Mouse (Mus musculus): ENCODE measurements around the gene Cog5. TPM values are rescaled to one million over a fixed set of nuclear protein-coding genes. Genes with fewer than 3 reads are reported as not detected.

The Cog5 gene
- polyA plus RNA-seq, 1 experiment from 2014 or later = 32.4 TPM

DNA sequence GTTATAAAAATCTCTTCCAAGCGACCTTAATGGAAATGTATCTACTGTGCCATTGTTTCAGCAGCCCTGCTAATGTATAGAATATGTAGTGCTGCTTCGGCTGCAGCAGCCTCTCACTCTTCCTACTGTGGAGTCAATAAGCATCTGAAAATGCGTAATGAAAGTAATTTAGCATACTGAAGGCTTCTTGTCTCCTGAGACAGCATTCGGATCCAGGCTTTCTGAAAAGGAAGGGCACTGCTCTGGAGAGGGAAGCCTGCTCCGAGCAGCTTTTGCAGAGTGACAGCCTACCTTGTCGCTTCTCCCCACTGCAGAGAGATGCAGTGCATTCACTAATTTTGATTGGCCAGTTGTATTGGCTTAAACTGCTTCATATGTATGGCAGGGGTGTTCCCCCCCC is 58.9 kb downstream of the Cog5 start, which contains the start of gene Gpr22:
TSS of gene Gpr22 (minus strand) at position 348 of the 400 bp plus-strand sequence.
- H3K36me3 ChIP-seq (ENCODE audit: control insufficient read depth, insufficient read depth, low read length) = no peaks in the 10 kb centered on the region
- H3K4me1 ChIP-seq (ENCODE audit: control insufficient read depth, insufficient read depth, low read length) = peaks cover 7% of the 10 kb centered on the region
- H3K4me2 ChIP-seq (ENCODE audit: low read depth, low read length) = peak within 1 kb of the TSS; percentile 10
- ATAC-seq (ENCODE audit: low read depth) (peak; percentile 50; the same call in 1 of the 2 replicates), DNase-seq (ENCODE audit: low spot score) (peak; percentile 19)
- no peak within 1 kb of the TSS for H3K27ac ChIP-seq (replicated peaks; ENCODE audit: low read depth, low read length)
- 20% methylated on average over 6 of the region's 6 CpGs for WGBS
- H3K9ac ChIP-seq (ENCODE audit: low read depth, low read length) = no peak within 1 kb of the TSS
- no peaks in the 10 kb centered on the region for H3K27me3 ChIP-seq (replicated peaks; ENCODE audit: control insufficient read depth, insufficient read depth, low read length)
- H3K4me3 ChIP-seq (ENCODE audit: low read depth, low read length) = 0 out of 2 replicates have a peak within 1 kb of the TSS, but pooled peaks have one; percentile 0
- H3K9me3 ChIP-seq (ENCODE audit: control insufficient read depth, low read length) = no peaks in the 10 kb centered on the region

DNA sequence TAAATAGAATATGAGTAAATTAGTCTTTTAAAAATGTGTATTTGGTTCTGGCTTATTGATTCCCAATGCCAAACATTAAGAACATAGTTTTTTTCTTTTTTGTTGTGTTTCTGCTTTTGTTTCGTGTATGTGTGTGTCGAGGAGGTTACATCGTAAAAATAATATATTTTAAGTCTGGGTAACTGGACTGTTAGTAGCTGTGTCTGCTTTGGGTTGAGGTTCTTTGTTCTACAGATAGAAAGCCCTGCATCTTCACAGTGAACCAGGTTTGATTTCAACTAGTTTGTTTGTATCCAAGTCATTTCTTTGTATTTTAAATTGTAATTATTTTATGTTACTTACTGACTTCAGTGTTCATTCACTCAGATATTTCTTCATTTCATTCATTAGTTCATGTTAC is 59.4 kb downstream of the Cog5 start:
- Histone ChIP-seq H3K27me3 (replicated peaks; ENCODE audit: control insufficient read depth, insufficient read depth, low read length) (no peaks in the 10 kb centered on the region), H3K27ac (replicated peaks; ENCODE audit: low read depth, low read length) (no peak overlapping the region), H3K36me3 (ENCODE audit: control insufficient read depth, insufficient read depth, low read length) (no peaks in the 10 kb centered on the region), H3K9ac (ENCODE audit: low read depth, low read length) (no peak overlapping the region), H3K4me1 (ENCODE audit: control insufficient read depth, insufficient read depth, low read length) (peaks cover 7% of the 10 kb centered on the region), H3K4me3 (ENCODE audit: low read depth, low read length) (no peak overlapping the region), H3K4me2 (ENCODE audit: low read depth, low read length) (peak overlapping the region; percentile 10; the same call in 1 of the 2 replicates), H3K9me3 (ENCODE audit: control insufficient read depth, low read length) (no peaks in the 10 kb centered on the region)
- DNase-seq (ENCODE audit: low spot score) = no peak
- 83% methylated on average over 3 of the region's 3 CpGs for WGBS
- no peak for ATAC-seq (ENCODE audit: low read depth)

DNA sequence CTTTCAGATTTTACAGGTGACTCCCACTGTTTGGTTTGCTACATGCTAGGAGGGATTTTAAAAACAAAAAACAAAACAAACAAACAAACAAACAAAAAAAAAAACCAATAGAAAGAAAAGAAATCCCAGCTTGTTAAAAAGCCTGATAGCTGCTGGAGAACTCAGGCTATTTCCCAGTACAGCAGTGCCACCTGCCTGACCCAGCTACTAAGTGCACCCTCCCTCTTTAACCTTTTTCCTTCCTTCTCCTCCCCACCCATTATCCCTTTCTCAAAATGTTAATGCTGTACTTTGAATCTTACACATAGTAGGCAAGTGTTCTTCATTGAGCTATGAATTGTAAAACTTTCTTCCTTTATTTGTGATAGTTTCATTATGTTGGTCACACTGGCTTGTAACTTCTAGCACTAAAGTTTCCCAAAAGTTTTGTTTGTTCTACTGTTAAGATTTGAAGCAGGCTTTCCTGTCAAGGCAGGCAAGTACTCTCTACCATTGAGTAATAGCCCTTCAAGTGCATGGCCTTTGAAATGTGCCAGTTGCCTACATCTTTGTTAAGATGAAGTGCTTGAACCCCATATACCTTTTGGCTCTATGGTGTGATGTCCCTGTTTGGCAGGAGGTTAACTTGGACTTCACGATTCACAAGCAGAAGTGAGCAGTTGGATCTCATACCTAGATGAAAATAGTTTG is 65.1 kb downstream of the Cog5 start:
- 87% methylated on average over 1 of the region's 1 CpGs for WGBS
- H3K9ac ChIP-seq (ENCODE audit: low read depth, low read length) = no peak overlapping the region
- H3K4me3 ChIP-seq (ENCODE audit: low read depth, low read length) = no peak overlapping the region
- H3K27me3 ChIP-seq (replicated peaks; ENCODE audit: control insufficient read depth, insufficient read depth, low read length) = no peaks in the 10 kb centered on the region
- no peaks in the 10 kb centered on the region for H3K9me3 ChIP-seq (ENCODE audit: control insufficient read depth, low read length)
- no peaks in the 10 kb centered on the region for H3K36me3 ChIP-seq (ENCODE audit: control insufficient read depth, insufficient read depth, low read length)
- H3K27ac ChIP-seq (replicated peaks; ENCODE audit: low read depth, low read length) = no peak overlapping the region
- DNase-seq (ENCODE audit: low spot score) (no peak), ATAC-seq (ENCODE audit: low read depth) (no peak)
- no peak overlapping the region for H3K4me2 ChIP-seq (ENCODE audit: low read depth, low read length)
- H3K4me1 ChIP-seq (ENCODE audit: control insufficient read depth, insufficient read depth, low read length) = no peaks in the 10 kb centered on the region

DNA sequence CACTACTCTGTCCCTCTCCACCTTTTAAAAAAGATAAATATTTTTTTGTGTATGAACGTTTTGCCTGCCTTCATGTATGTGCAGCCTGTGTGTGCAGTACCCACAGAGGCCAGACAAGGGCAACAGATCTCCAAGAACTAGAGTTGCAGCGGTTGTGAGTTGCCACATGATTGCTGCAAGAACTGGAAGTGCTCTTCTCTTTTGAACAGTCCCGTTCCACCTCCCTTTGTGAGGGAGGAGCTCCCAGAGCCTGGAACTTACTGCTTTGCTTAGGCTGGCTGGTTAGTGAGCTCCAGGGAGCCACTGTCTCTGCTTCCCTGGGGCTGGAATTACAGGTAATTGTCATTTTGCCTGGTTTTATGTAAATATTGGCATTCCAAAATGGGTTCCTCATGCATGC is 69.9 kb downstream of the Cog5 start:
- WGBS = 87% methylated on average over 3 of the region's 3 CpGs
- no peak overlapping the region for H3K9ac ChIP-seq (ENCODE audit: low read depth, low read length)

DNA sequence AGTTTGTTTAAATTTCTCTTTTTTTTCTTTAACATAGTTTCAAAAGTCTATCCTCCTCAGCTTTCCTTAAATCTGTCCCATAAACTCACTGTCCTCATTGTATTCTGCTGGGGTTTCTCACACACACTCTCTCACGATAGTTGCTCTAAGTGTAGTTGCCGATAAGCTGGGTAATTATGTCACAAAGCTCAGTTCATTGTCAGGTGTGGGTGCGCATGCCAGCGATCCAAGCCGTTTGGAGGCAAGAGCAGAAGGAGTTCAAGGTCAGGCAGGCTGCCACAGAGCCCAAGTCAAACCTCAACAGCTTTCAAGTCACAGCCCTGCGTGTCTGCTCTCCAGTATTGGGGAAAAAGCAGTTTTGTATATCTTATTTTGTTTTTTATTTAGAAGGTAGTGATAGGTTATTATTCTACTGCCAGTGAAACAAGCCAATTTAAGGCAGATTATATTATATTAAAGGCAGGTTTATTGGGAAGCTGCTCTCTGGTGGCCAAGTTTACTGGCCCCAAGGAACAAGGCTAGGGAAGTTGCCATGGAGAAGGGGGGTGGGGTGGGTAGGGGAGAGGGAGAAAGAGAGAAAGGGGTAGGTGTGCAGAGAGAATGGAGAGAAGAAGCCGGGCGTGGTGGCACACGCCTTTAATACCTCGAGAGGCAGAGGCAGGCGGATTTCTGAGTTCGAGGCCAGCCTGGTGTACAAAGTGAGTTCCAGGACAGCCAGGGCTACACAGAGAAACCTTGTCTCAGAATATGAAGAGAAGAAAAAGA is 71.0 kb downstream of the Cog5 start:
- ATAC-seq (ENCODE audit: low read depth) (no peak), DNase-seq (ENCODE audit: low spot score) (no peak)
- no peaks in the 10 kb centered on the region for H3K27me3 ChIP-seq (replicated peaks; ENCODE audit: control insufficient read depth, insufficient read depth, low read length)
- H3K27ac ChIP-seq (replicated peaks; ENCODE audit: low read depth, low read length) = no peak overlapping the region
- WGBS = 82% methylated on average over 12 of the region's 12 CpGs
- H3K9me3 ChIP-seq (ENCODE audit: control insufficient read depth, low read length) = no peaks in the 10 kb centered on the region
- no peak overlapping the region for H3K4me2 ChIP-seq (ENCODE audit: low read depth, low read length)
- H3K36me3 ChIP-seq (ENCODE audit: control insufficient read depth, insufficient read depth, low read length) = no peaks in the 10 kb centered on the region
- H3K4me1 ChIP-seq (ENCODE audit: control insufficient read depth, insufficient read depth, low read length) = no peaks in the 10 kb centered on the region
- no peak overlapping the region for H3K9ac ChIP-seq (ENCODE audit: low read depth, low read length)
- no peak overlapping the region for H3K4me3 ChIP-seq (ENCODE audit: low read depth, low read length)

More for the DNA sequence above, 69.9 kb downstream of the Cog5 start:
- H3K9me3 ChIP-seq (ENCODE audit: control insufficient read depth, low read length) = no peaks in the 10 kb centered on the region
- no peaks in the 10 kb centered on the region for H3K27me3 ChIP-seq (replicated peaks; ENCODE audit: control insufficient read depth, insufficient read depth, low read length)
- ATAC-seq (ENCODE audit: low read depth) = no peak
- no peak overlapping the region for H3K4me2 ChIP-seq (ENCODE audit: low read depth, low read length)
- H3K4me1 ChIP-seq (ENCODE audit: control insufficient read depth, insufficient read depth, low read length) = no peaks in the 10 kb centered on the region
- H3K27ac ChIP-seq (replicated peaks; ENCODE audit: low read depth, low read length) = no peak overlapping the region
- H3K4me3 ChIP-seq (ENCODE audit: low read depth, low read length) = no peak overlapping the region
- H3K36me3 ChIP-seq (ENCODE audit: control insufficient read depth, insufficient read depth, low read length) = no peaks in the 10 kb centered on the region
- DNase-seq (ENCODE audit: low spot score) = no peak

DNA sequence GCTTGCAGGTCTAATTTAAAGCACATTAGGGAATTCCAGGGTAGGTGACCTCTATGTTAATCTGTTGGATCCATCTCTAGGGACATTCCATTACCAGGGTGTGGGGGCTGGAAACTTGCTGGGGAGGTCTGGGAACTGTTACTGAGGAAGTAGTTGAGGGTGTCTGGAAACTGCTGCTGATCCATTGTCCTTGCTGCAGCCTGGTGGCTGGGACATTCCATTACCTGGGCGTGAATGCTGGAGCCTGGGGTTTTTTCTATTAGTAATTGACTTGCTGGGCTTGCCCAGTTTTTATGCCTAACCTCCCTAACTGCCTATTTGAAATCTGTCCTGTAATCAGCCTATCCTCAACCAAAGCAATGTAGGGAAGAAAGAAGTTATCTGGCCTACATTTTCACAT is 72.0 kb downstream of the Cog5 start:
- Histone ChIP-seq H3K27me3 (replicated peaks; ENCODE audit: control insufficient read depth, insufficient read depth, low read length) (no peaks in the 10 kb centered on the region), H3K9me3 (ENCODE audit: control insufficient read depth, low read length) (no peaks in the 10 kb centered on the region), H3K27ac (replicated peaks; ENCODE audit: low read depth, low read length) (no peak overlapping the region), H3K36me3 (ENCODE audit: control insufficient read depth, insufficient read depth, low read length) (no peaks in the 10 kb centered on the region), H3K4me2 (ENCODE audit: low read depth, low read length) (no peak overlapping the region), H3K4me1 (ENCODE audit: control insufficient read depth, insufficient read depth, low read length) (no peaks in the 10 kb centered on the region), H3K9ac (ENCODE audit: low read depth, low read length) (no peak overlapping the region), H3K4me3 (ENCODE audit: low read depth, low read length) (no peak overlapping the region)
- WGBS = 38% methylated on average over 1 of the region's 1 CpGs
- ATAC-seq (ENCODE audit: low read depth) = no peak
- no peak for DNase-seq (ENCODE audit: low spot score)

DNA sequence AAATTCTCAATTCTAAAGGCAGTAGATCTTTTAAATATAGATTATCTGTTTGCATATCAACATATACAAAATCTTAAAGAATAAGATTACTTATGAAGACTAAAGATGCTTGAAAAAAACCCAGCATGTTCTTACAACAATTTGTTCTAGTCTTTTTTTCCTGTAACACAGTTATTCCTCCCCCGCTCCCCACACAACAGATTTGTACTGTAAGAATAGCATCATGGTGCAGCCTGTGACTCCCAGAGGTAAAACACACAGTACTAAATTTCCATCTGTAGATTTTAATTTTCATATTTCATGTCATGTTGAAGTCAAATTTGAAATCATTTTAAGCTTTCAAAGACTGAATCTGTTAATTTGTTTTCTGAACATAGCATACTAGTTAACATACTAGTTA is 75.5 kb downstream of the Cog5 start:
- no peak overlapping the region for H3K27ac ChIP-seq (replicated peaks; ENCODE audit: low read depth, low read length)
- no peaks in the 10 kb centered on the region for H3K27me3 ChIP-seq (replicated peaks; ENCODE audit: control insufficient read depth, insufficient read depth, low read length)
- no peaks in the 10 kb centered on the region for H3K4me1 ChIP-seq (ENCODE audit: control insufficient read depth, insufficient read depth, low read length)
- WGBS = 91% methylated on average over 1 of the region's 1 CpGs
- no peak overlapping the region for H3K4me2 ChIP-seq (ENCODE audit: low read depth, low read length)
- DNase-seq (ENCODE audit: low spot score) (no peak), ATAC-seq (ENCODE audit: low read depth) (no peak)
- no peaks in the 10 kb centered on the region for H3K9me3 ChIP-seq (ENCODE audit: control insufficient read depth, low read length)
- H3K9ac ChIP-seq (ENCODE audit: low read depth, low read length) = no peak overlapping the region
- H3K36me3 ChIP-seq (ENCODE audit: control insufficient read depth, insufficient read depth, low read length) = no peaks in the 10 kb centered on the region
- no peak overlapping the region for H3K4me3 ChIP-seq (ENCODE audit: low read depth, low read length)

DNA sequence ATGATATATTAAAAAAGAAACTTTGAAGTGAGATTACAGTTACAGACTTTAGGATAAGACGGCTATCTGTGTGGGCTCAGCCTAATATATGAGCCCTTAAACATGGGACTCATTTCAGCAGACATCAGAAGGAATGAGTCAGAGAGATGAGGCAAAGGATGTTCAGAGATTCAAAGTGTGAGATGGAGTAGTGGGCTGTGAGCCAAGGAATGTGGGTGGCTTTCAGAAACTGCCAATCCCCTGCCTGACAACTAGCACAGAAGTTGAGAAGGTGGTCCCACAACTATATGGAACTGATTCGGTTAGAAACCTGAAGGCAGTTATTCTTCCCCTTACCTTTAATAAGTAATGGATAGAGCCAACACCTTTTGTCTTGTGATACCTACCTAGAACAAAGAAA is 79.9 kb downstream of the Cog5 start:
- H3K9me3 ChIP-seq (ENCODE audit: control insufficient read depth, low read length) = no peaks in the 10 kb centered on the region
- 65% methylated on average over 2 of the region's 2 CpGs for WGBS
- no peak overlapping the region for H3K4me3 ChIP-seq (ENCODE audit: low read depth, low read length)
- no peaks in the 10 kb centered on the region for H3K27me3 ChIP-seq (replicated peaks; ENCODE audit: control insufficient read depth, insufficient read depth, low read length)
- no peak overlapping the region for H3K4me2 ChIP-seq (ENCODE audit: low read depth, low read length)
- no peak for ATAC-seq (ENCODE audit: low read depth)
- no peaks in the 10 kb centered on the region for H3K4me1 ChIP-seq (ENCODE audit: control insufficient read depth, insufficient read depth, low read length)
- peak; percentile 20 for DNase-seq (ENCODE audit: low spot score)
- no peaks in the 10 kb centered on the region for H3K36me3 ChIP-seq (ENCODE audit: control insufficient read depth, insufficient read depth, low read length)
- no peak overlapping the region for H3K27ac ChIP-seq (replicated peaks; ENCODE audit: low read depth, low read length)
- no peak overlapping the region for H3K9ac ChIP-seq (ENCODE audit: low read depth, low read length)

Data from embryonic facial prominence, embryonic 14.5 days (tissue).